Mouse (Mus musculus) C2C12 (cell line): ENCODE results near the gene Jrkl. TPM values are rescaled to one million over a fixed set of nuclear protein-coding genes. Genes with fewer than 3 reads are reported as not detected.

Experiments used
- H3K27me3 ChIP-seq: one replicate; pipeline ENCODE4 v1.6.1; 2011; ENCODE audit not compliant: control insufficient read depth, insufficient read depth, insufficient read length
- H3K36me3 ChIP-seq: one replicate; pipeline ENCODE4 v1.6.1; 2011; ENCODE audit not compliant: control insufficient read depth, insufficient read depth
- H3K4me3 ChIP-seq: one replicate; pipeline ENCODE4 v1.5.1; 2011; ENCODE audit warnings: mild to moderate bottlenecking, control low read depth; ENCODE audit not compliant: poor library complexity, insufficient read depth, severe bottlenecking
- H3K79me2 ChIP-seq: one replicate; pipeline ENCODE4 v1.6.1; 2011; ENCODE audit not compliant: control insufficient read depth, insufficient read depth
- H3K79me3 ChIP-seq: one replicate; pipeline ENCODE4 v1.6.1; 2011; ENCODE audit warnings: low read depth, control low read depth
- H3ac ChIP-seq: one replicate; pipeline ENCODE3; 2011; ENCODE audit warnings: low read depth; ENCODE audit not compliant: control insufficient read depth, insufficient read length
- CEBPB ChIP-seq: IDR thresholded peaks from one replicate; pipeline ENCODE4 v1.6.1; 2011; ENCODE audit warnings: low read depth, mild to moderate bottlenecking, control low read depth, moderate library complexity
- CTCF ChIP-seq: IDR thresholded peaks from one replicate; pipeline ENCODE4 v1.5.1; 2011; ENCODE audit not compliant: control insufficient read depth, insufficient read depth, insufficient read length
- FOSL1 ChIP-seq: IDR thresholded peaks from one replicate; pipeline ENCODE4 v1.8.0; 2011; ENCODE audit warnings: mild to moderate bottlenecking, low read length; ENCODE audit not compliant: poor library complexity, insufficient read depth, severe bottlenecking
- MAX ChIP-seq: IDR thresholded peaks from one replicate; pipeline ENCODE4 v1.6.1; 2011; ENCODE audit warnings: mild to moderate bottlenecking, control low read depth
- MYOD1 ChIP-seq: IDR thresholded peaks from one replicate; pipeline ENCODE4 v1.6.1; 2011; ENCODE audit warnings: low read depth; ENCODE audit not compliant: control insufficient read depth, insufficient read length
- MYOG ChIP-seq: IDR thresholded peaks from one replicate; pipeline ENCODE4 v1.6.1; 2011; ENCODE audit not compliant: control insufficient read depth, insufficient read length; ENCODE audit errors: extremely low read depth
- USF1 ChIP-seq: IDR thresholded peaks from one replicate; pipeline ENCODE4 v1.6.1; 2011; ENCODE audit warnings: low read depth, mild to moderate bottlenecking, control low read depth, moderate library complexity
- polyA plus RNA-seq: library from polyadenylated mRNA; unstranded; fragments of >200 nt; fragmentation: generic; extraction: Trizol; gene quantifications from one replicate; pipeline ENCODE4 v1.2.1, GENCODE M21; 2012; ENCODE audit warnings: missing spikeins

Jrkl gene
- polyA plus RNA-seq, 1 experiment: 1.0 TPM

DNA sequence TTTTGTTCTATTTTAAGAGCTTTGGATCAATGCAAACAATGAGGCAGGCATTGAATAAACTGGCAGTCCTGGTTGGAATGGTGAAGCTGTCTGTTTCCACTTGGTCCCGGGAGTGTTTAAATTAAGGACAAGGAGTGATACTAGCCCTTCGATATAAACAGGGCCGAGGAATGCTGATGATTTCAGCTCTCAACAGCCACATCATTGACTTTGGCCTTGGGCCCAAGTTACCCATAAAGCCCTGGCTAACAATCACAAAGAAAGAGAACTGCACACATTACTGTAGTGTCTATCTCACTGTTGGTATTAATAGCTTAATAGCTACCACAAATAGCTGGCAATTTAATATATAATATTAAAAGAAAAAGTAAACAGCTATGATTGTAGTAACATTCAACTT is 45.5 kb downstream of the Jrkl start:
- no peaks in the 10 kb centered on the region for H3K79me2 ChIP-seq
- H3K27me3 ChIP-seq: no peaks in the 10 kb centered on the region
- H3K79me3 ChIP-seq: no peaks in the 10 kb centered on the region
- TF ChIP-seq CTCF (no peak), MYOG (no peak), MYOD1 (no peak), FOSL1 (no peak), USF1 (no peak), MAX (no peak), CEBPB (no peak)
- no peak overlapping the region for H3K4me3 ChIP-seq
- H3K36me3 ChIP-seq: no peaks in the 10 kb centered on the region
- no peak overlapping the region for H3ac ChIP-seq

DNA sequence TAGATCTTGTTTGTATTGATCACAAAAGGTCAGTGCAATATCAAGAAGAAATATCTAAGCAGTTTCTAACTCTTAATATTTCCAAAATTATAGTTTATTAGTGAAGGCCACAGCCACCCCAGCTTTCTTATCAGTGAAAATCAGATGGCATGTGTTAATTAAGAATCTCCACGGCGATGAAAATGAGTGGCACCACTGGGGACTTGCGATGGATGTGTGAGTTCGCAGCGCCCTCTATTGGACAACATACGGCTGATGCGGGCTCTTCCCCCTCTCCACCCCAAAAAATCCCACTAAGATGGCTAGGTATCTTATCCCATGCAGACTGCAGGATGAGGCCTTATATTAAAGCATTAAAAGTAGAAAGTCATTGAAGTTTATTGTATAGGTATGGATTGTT is 49.9 kb downstream of the Jrkl start:
- Histone ChIP-seq H3ac (no peak overlapping the region), H3K79me2 (no peaks in the 10 kb centered on the region), H3K27me3 (no peaks in the 10 kb centered on the region), H3K79me3 (no peaks in the 10 kb centered on the region), H3K4me3 (no peak overlapping the region), H3K36me3 (no peaks in the 10 kb centered on the region)
- TF ChIP-seq FOSL1 (no peak), CTCF (peak; percentile 38), MYOG (no peak), MAX (no peak)

DNA sequence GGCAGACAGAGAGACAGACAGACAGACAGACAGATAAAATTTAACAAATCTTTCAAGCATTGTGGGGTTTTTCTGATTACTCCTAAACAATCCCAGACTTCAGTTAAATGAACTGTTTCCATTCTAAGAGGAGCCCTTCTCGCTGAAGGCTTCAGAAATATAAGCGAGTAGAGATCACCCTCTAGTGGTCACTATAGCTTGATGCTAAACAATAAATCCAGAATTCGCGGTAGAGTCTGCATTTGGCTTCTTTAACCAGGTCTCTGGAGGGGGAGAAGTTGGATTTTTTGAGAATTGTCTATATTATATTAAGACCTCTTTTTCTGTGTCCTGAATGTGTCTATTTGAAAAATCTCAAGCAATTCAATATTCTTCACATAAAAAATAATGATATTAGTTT is 50.4 kb downstream of the Jrkl start:
- TF ChIP-seq MYOD1 (no peak), MAX (no peak), FOSL1 (no peak), USF1 (no peak), CTCF (no peak), CEBPB (no peak), MYOG (no peak)
- H3K36me3 ChIP-seq: no peaks in the 10 kb centered on the region
- no peak overlapping the region for H3ac ChIP-seq
- no peaks in the 10 kb centered on the region for H3K27me3 ChIP-seq
- no peaks in the 10 kb centered on the region for H3K79me2 ChIP-seq
- H3K79me3 ChIP-seq: no peaks in the 10 kb centered on the region
- no peak overlapping the region for H3K4me3 ChIP-seq

DNA sequence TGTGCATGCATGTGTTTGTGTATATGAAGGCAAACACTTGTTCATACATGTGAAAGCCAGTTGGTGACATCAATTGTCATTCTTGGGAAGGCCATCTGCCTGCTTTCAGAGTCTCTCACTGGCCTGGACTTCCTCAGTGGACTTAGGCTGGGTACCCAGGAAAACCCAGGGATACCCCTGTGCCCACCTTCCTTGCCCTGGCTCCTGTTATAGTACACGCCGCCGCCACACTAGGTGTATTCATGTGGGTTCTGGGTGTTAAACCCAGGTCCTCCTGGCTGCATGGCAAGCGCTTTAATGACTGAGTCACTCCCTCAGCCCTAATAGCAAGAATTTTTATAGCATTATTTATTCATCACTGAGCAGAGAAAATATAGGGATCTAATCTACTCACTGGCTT is 51.0 kb downstream of the Jrkl start:
- no peak for TF ChIP-seq CEBPB
- no peak for TF ChIP-seq USF1
- TF ChIP-seq MYOD1: no peak
- TF ChIP-seq CTCF: no peak
- TF ChIP-seq MYOG: no peak
- no peak for TF ChIP-seq FOSL1
- TF ChIP-seq MAX: no peak
- Histone ChIP-seq H3ac (no peak overlapping the region), H3K79me2 (no peaks in the 10 kb centered on the region), H3K36me3 (no peaks in the 10 kb centered on the region), H3K4me3 (no peak overlapping the region), H3K79me3 (no peaks in the 10 kb centered on the region), H3K27me3 (no peaks in the 10 kb centered on the region)

Other genes starting within 250 kb of the Jrkl start
- 1.8 TPM for gene Ccdc82, start 1.1 kb upstream of the Jrkl start, polyA plus RNA-seq
- gene Maml2, start 52.1 kb upstream of the Jrkl start, polyA plus RNA-seq: 1.5 TPM
- gene Gm17571, start 200.9 kb upstream of the Jrkl start, polyA plus RNA-seq: not detected